Mouse (Mus musculus) lung, postnatal 36 days (tissue): ENCODE data around the gene Tnfsfm13.
A peak's percentile ranks its signal among the peaks of the same experiment; 100 is the strongest.

Source experiments
- DNase-seq: peaks from one replicate; pipeline ENCODE4 v3.0.0; 2022; ENCODE audit warnings: mixed read lengths

Tnfsfm13 gene

DNA sequence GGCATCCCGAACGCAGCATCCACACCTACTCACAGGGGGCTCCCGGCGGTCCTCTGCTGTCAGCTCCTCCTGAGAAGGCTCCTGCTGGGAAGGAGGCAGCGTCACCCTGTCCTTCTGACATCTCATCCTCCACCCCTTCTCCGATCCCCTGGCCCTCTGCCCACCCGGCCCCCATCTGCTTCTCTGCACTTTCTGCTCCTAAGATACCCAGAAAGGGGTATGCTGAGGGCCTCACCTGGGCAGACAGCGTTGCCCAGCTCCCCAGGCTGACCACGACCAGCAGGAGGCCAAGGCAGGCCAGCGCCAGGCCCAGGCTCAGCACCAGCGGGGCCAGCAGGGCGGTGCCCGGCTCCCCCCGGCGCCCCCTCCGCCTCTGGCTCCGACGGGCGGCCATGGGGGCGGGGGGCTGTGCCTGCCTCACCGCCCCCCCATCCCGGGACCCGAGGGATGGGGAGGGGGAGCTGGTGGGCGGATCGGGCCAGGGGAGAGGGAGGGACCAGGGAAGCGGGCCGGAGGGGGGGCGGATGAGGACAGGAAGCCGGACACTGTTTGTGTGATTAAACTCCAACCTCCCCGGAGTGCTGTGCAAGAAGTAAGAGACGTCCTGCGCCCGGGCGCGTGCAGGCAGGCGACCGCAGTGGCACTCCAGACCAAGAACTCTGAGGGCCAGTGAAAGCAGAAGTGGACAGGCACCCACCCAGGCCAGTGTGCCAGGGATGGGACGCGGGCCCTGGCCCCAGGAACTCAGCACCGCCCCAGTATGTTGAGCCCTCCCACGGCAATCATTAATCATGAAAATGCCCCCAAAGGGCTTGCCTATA lies at the start of gene Tnfsfm13, which contains the start of gene Tnfsf12:
Gene Tnfsfm13, minus strand, starts transcription at position 738 of the 821 bp plus-strand sequence.
Gene Tnfsf12, minus strand, starts transcription at position 489 of the 821 bp plus-strand sequence.
- DNase-seq = peak; percentile 89

DNA sequence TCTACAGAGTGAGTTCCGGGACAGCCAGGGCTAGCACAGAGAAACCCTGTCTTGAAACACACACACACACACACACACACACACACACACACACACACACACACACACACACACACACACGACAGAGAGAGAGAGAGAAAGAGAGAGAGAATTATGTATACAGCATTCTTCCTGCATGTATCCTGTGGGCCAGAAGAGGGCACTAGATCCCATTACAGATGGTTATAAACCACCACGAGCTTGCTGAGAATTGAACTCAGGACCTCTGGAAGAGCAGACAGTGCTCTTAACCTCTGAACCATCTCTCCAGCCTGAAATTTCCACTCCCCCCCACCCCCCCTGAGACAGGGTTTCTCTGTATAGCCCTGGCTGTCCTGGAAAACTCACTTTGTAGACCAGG lies 35.5 kb upstream of the Tnfsfm13 start:
- peak; percentile 28 for DNase-seq

DNA sequence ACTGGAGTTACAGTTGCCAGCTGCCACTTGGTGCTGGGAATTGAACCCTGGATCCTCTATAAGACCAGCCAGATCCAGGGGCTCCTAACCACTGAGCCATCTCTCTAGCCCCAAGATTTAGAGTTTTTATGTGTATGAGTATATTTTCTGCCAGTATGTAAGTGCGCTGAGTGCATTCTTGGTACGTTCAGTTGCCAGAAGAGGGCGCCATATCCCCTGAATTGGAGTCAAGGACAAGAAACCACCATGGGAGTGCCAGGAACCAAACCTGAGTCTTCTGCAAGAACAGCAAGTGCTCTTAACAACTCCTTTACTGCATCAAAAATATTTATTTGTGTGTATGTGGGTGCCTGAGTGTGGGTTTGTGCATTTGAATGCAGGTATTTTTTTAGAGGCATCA lies 33.2 kb upstream of the Tnfsfm13 start:
- peak; percentile 88 for DNase-seq

DNA sequence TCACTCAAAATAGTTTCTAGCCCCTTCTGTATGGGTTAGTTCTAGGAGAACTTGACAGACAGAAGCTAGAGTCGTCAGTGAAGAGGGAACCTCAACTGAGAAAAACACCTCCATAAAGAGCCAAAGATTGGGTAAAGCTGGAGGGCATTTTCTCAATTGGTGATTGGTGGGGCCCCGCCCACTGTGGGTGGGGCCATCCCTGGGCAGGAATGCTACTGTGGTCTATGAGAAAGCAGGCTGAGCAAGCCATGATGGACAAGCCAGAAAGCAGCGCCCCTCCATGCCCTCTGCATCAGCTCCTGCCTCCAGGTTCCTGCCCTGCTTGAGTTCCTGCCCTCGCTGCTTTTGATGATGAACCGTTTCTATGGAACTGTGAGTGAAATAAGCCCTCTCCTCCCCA lies 30.1 kb upstream of the Tnfsfm13 start:
- DNase-seq = no peak

DNA sequence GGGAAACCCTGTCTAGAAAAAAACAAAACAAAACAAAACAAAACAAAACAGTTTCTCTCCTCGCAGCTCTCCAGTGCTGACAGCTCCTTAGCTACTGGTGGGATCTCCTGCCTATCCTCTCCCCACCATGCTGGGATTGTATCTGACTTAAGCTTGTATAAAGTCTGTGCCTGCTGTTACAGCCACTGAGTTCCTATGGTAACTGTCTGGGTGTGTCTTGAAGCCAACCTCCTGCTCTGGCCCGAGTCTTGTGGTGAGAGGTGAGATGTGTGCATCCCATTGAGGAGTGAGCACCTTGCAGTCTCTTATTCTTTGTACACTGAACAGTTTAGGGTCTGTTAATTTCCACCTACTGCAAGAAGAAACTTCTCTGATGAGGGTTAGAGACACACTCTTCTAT lies 27.2 kb upstream of the Tnfsfm13 start:
- no peak for DNase-seq

DNA sequence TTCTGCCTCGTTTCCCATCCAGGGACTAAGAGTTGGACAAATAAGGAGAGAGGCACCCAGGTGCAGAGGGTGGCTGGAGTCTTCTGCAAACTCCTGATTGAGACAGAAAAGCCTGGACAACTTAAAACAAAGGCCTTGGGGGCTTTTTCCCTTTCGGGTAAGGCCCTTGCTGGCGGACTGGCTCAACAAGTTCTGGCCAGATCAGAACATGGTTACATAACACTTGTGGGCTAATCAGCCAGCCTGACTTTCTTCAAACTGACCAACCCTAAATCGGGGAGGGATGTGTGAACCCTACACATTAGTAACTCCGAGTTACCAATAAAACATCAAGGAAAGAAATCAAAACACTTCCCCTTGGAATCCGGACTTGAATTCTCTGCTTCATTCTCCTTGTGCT lies 25.0 kb upstream of the Tnfsfm13 start:
- DNase-seq = peak; percentile 49

DNA sequence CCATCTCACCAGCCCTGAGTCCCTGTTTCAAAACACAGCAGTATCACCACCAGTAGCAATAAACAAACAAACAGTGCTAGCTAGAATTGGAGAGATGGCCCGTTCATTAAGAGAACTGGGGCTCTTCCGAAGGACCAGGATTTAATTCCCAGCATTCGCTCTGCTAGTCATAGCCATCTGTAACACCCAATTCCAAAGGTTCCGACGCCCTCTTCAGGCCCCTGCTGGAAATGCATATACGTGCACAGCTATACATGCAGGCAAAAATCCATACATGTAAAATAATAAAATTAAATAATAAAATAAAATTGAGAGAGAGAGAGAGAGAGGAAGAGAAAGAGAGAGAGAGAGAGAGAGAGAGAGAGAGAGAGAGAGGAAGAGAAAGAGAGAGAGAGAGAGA lies 23.5 kb upstream of the Tnfsfm13 start:
- DNase-seq = no peak

DNA sequence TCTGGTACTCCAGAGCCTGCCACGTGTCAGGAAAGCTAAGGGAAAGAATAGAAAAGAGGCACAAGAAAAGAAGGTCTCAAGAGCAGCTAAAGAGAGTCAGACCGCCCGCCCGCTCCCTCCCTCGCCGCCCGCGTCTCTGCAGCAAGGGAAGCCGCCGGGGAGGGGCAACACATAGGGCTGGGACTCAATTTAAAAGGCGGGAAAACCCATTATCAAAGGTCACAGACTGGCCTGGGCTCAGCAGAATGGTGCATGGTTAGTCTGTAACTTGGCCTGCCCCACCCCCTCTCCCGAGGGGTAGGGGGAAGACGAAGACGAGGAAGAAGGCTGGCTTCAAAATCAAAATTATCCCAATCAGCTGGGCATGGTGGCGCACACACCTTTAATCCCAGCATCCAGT lies 22.8 kb upstream of the Tnfsfm13 start:
- DNase-seq = no peak

DNA sequence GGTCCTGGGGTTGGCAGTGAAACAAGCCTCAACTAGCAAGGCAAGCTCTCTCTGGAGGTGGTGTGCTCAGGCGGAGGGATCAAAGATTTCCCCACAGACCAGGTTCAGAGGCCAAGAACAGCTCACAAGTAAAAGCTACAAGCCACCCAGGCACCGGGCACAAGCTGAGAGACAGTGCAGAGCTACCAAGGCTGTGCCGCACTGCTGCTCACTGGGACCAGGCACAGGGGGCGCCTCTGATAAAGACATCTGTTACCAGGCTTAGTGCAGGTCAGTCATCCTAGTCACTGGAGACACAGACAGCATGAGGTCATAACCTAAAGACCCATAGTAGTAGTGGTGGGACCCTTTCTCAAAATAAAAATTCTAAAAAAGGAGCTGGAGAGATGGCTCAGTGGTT lies 21.1 kb upstream of the Tnfsfm13 start:
- DNase-seq = no peak

DNA sequence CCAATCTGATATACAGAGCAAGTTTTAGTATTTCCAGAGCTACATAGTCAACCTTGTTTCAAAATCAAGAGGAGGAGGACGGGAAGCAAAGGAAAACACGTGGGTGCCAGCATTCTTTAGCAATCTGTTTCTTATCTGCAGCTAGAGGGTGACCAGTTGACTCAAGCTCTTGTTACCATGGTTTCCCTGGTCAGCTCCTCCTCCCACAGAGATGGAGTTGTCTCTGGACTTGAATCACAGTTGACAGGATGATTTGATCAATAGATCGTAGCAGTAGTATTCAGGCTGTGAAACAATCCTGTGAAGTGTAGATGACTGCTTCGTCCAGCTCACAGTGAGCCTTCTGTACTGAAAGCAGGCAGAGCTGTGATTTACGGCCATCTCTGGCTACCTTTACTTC lies 20.0 kb upstream of the Tnfsfm13 start:
- DNase-seq = peak; percentile 74

DNA sequence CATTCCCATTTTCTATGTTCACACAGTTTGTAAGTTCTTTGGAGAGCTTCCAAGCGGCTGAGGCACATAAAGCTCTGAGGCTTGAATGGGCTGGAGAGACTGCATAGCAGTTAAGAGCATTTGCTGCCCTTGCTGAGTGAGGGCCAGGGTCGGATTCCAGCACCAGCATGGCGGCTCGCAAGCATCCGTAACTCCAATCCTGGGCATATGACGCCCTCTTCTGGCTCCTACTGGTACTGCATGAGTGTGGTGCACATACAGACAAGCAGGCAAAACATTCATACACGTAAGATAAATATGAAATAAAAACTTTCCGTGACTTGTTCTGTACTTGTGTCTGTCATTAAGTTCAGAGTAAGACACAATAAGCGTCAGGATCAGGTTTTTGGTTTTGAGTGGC lies 19.6 kb upstream of the Tnfsfm13 start:
- peak; percentile 72 for DNase-seq

DNA sequence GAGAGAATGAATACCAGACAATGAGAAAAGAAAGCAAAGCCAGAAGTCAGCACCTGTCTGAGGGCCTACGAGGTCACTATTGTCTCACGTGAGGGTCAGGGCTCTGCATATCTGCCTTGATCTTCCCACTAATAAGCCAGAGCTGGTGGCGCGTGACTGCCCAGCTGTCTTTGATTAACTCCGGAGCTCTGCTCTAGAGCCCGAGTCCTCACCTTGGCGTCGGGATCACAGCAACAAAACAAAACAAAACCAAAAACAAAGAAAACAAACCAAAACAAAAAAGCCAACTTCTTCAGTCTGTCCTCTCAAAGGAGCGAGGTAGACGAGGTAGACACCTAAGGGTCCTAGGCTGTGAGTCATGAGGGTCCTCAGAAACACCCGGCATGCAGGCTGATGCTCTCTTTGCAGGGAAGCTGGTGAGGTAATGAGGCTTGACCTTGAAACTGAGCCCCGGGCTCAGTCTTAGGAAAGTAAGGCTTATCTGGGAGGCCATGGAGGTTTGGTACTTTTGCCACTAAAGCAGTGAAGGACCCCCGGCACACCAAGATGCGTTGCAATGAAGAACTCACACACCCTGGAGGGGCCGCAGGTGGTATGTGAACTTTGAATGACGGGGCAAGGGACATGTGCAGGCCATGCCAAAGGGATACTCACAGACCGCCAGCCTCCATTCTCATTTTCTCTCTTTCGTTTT lies 18.9 kb upstream of the Tnfsfm13 start:
- DNase-seq = no peak

DNA sequence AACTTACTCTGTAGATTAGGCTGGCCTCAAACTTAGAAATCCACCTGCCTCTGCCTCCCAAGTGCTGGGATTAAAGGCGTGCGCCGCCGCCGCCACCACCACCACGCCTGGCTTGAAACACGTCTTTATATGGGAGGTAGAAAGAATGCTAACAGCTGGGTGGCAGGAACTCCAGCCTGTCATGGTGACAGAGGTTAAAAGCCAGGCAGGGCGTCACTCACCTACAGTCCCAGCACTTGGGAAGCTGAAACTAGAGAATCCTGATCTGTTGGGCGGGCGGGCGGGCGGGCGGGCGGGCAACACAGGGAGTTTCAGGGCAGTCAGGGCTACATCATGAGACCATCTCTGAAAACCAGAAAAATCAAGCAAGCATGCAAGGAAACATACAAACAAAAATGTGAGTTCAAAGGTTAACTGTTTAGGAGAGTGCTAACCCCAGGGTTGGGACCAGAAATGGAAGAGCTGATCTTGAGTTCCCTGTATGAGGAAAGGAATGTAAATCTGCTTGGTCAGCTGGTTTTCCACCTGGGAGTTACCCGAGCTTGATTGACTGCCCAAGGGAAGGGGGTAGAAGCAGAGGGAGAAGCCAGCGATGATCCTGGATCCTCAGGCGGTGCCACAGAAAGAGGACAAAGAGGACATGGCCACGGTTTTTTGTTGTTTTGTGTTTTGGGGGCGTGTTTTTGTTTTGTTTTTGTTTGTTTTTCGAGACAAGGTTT lies 17.2 kb upstream of the Tnfsfm13 start:
- no peak for DNase-seq

DNA sequence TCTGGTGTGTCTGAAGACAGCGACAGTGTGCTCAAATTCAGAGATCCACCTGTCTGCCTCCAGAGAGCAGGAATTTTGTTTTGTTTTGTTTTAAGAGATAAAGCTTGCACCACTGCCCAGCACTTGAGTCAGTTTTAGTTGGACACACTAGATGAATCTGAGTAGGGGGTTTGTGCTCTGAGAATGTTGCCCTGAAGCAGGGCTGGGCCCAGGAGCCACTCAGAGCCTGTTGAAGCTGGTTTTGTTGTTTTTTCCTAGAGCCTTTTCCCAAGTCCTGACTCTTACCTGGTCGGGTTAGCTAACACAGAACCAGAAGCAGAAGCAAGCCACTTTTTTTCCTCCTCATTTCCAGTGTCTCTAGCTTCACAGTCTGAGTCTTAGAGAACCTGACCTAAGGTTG lies 15.2 kb upstream of the Tnfsfm13 start:
- DNase-seq = no peak

DNA sequence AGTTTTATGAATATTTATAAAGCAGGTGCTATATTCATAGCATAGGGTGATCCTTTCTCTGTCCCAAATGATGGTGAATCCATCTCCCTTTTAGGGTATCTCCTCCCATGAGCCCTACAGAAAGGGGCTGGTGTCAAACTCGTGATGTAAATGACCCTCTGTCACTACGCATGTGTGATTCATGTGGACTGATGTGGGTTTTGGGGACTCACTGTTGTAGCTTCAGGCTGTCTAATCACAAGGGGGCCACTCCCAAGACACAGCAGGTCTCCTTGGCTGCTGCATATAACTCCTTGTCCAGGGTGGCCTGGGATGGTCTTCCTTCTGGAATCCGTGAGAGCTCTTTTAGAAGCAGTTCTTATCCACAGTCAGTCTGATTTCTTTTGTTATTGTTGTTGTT lies 14.6 kb upstream of the Tnfsfm13 start:
- no peak for DNase-seq

DNA sequence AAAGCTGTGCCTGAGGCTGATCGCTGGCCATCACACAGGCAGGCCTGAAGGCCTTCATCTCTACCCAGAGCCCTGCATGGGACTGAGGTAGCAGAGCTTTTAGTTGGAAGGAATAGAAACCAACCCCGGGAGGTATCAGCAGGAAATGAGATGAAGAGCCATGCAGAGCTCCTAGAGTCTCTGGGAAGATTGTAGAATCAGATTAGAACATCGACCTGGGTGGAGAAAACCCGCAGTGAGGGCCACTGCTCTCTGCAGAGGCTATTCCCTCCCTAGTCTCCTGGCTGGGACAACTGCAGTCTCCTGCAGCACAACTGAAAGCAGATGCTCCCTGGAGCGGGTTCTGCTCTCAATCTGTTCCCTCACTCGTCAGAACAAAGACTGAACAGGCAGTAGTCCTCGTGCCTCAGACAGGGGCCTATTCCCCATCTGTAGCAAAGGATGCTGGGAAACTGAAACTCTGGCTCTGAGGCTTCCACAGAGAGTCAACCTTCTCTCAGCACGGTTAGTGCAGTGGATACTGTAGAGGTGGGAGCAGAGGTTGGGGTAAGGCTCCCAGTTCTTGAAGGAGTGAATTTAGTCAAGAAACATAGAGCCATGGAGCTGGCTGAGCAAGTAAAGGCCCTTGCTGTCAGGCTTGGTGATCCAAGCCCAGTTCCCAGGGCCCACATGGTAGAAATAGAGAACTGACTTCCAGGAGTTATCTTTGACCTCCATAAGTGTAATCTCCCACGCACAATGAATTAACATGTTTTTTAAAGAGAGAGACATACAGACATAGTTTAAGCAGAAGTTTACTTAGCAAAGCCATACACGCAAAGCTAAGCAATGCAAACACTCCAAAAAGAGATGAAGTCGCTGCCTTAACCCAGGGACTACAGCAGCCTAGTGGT lies 13.9 kb upstream of the Tnfsfm13 start:
- DNase-seq = no peak

DNA sequence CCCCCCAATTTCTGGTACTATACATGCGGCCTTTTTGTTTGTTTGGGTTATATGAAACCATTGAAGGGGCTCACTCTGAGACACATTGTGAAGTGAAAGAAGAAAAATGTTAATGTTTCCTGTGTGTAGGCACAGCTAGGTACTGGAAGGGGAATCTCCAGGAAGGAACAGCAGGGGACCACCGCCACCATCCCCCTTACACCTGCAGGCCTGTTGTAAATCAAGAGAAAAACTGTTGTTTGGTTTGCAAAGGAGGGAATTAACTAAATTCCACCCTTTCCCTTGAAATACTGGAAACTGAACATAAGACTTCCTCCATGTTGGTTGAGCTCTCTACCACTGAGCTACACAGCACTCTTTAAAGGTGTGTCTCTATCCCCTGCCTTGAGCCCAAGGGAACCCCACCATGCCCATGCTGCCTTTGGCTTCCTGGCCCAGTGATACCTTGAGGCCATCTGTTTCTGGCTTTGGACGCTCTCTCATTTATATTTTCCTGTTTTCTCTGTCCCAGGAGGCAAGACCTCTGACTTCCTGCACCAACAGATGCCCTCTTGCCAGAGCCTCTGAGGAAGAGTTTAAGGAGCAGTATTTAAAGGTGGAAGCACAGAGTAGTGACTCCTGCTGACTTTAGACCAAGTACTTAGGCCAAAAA lies 12.8 kb upstream of the Tnfsfm13 start:
- DNase-seq = no peak

DNA sequence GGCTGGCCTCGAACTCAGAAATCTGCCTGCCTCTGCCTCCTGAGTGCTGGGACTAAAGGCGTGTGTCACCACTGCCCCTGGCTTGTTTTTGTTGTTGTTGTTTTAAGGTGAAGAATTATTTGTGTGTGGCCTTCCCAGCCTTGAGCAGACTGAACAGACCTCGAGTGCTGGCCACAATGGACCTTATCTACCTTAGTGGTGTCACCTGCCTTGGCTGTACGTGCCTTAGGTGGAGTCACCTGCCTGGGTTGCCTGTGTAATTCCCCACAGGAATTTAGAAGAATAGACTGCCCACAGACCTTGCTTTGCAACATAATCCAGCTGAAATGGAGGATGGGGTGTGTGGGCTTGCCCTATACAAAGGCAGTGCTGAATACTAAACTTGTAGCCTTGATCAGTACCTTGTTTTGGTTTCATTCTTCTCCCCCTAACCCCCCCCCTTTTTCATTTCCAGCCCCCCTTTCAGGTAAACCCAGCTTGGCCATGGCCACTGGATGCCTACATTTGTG lies 12.0 kb upstream of the Tnfsfm13 start:
- no peak for DNase-seq

DNA sequence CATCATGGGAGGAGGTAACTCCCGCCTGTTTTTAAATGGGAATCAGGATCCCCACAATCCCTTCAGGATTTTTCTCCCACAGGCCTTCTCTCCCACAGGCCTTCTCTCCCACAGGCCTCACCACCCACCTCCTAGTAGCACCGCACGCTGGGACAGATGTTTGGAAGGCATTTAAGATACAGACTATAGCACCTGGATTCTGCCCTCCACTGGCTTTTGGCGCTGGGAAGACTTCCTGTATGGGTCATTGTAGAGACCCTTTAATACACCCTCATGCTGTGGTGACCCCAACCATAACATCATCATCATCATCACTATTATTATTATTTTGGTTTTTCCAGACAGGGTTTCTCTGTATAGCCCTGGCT lies 11.6 kb upstream of the Tnfsfm13 start:
- no peak for DNase-seq

DNA sequence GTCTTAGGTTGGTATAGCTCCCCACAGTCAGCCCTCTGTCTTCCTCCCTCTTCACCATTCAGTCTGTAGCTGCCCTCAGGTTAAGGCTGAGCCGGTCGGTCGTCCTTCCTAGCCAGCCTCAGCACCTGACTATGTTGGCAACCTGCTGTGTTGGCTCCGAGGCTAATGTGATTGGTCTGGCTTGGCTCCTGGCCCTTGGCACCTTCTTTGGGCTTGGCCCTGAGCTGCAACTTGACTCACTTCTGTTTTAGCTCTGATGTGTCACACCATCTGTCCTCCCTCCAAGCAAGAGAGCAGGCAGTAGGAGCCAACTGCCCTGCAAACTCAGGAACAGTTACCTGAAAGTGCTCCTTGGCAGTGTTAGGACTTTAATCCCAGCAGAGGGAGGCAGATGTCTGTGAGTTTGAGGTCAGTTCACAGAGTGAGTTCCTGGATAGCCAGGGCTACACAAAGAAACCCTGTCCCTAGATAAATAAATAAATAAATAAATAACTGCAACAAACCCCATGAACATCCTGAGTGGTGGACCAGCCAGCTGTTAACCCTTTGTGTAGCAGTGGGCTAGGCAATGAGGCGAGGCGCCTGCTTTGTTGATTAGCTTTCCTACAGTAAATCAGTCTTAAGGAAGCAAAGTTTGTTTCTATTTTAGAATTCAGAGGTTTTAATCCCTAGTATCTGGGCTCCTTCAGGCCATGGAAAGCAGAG lies 11.0 kb upstream of the Tnfsfm13 start:
- DNase-seq = peak; percentile 75

DNA sequence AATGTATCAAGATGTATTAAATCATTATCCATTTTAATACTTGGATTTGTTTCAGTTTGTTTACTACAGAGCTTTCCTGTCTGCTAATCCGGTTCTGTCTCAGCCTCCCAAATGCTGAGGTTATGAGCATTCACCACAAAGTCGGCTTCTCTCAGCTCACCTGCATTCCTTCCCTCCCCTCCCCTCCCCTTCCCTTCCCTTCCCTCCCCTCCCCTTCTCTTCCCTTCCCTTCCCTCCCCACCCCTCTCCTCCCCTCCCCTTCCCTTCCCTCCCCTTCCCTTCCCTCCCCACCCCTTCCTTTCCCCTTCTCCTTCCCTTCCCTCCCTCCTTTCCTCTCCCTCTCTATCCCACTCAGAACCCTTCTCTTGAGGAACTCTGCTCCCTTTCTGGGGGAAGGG lies 8.7 kb upstream of the Tnfsfm13 start:
- no peak for DNase-seq
